Mouse (Mus musculus) MEL (cell line): ENCODE data around the gene Setd5. TPM values are rescaled to one million over a fixed set of nuclear protein-coding genes. Genes with fewer than 3 reads are reported as not detected.

ENCODE experiments used
- DNase-seq: peaks from one replicate; pipeline ENCODE4 v3.0.0; 2011; ENCODE audit warnings: low read depth, low spot score
- H3K27ac ChIP-seq: 2 replicates; pipeline ENCODE4 v1.5.1; 2012; ENCODE audit warnings: low read depth, mild to moderate bottlenecking, control low read depth, low read length, moderate library complexity; ENCODE audit not compliant: control insufficient read depth
- H3K27me3 ChIP-seq, 2 experiments: fragments of 150-350 bp in 1 of 2; sonication (generic) in 1 of 2; 2 replicates each; pipeline ENCODE4 v1.6.1; 2012; ENCODE audit warnings: low read length in 2 of 2, mild to moderate bottlenecking in 2 of 2, improper control_type of control experiment in 1 of 2, moderate library complexity in 1 of 2; ENCODE audit not compliant: insufficient read depth in 2 of 2, control insufficient read depth in 1 of 2
- H3K36me3 ChIP-seq, 2 experiments: 2 replicates each; pipeline ENCODE4 v1.6.1; 2012 to 2014; ENCODE audit warnings: low read length in 2 of 2, improper control_type of control experiment in 1 of 2, inconsistent platforms in 1 of 2, mild to moderate bottlenecking in 1 of 2; ENCODE audit not compliant: insufficient read depth in 2 of 2, control insufficient read depth in 1 of 2
- H3K4me1 ChIP-seq, 2 experiments: fragments of 150-350 bp in 1 of 2; sonication (generic) in 1 of 2; 2 replicates each; pipeline ENCODE4 v1.6.1; 2012; ENCODE audit warnings: low read length in 2 of 2, improper control_type of control experiment in 1 of 2, mild to moderate bottlenecking in 1 of 2; ENCODE audit not compliant: insufficient read depth in 2 of 2, control insufficient read depth in 1 of 2
- H3K4me3 ChIP-seq, 2 experiments: fragments of 150-350 bp in 1 of 2; sonication (generic) in 1 of 2; 2 replicates each; pipeline ENCODE4 v1.5.1; 2012; ENCODE audit warnings: low read depth in 2 of 2, low read length in 2 of 2, mild to moderate bottlenecking in 2 of 2, moderate library complexity in 2 of 2, control low read depth in 1 of 2, improper control_type of control experiment in 1 of 2; ENCODE audit not compliant: control insufficient read depth in 1 of 2, insufficient read depth in 1 of 2
- H3K79me2 ChIP-seq: 2 replicates; pipeline ENCODE4 v1.6.1; 2012; ENCODE audit warnings: mild to moderate bottlenecking, low read length, moderate library complexity; ENCODE audit not compliant: control insufficient read depth, poor library complexity, insufficient read depth
- H3K9ac ChIP-seq: 2 replicates; pipeline ENCODE4 v1.6.1; 2012; ENCODE audit warnings: low read depth, mild to moderate bottlenecking, control low read depth, low read length, moderate library complexity; ENCODE audit not compliant: control insufficient read depth, poor library complexity, severe bottlenecking
- H3K9me3 ChIP-seq: fragments of 150-350 bp; sonication (generic); replicated peaks from 2 replicates; pipeline ENCODE4 v1.6.1; 2012; ENCODE audit warnings: mild to moderate bottlenecking, low read length, improper control_type of control experiment, moderate library complexity; ENCODE audit not compliant: insufficient read depth
- BHLHE40 ChIP-seq: IDR thresholded peaks from 2 replicates; pipeline ENCODE4 v1.6.1; 2012; ENCODE audit warnings: low read depth, mild to moderate bottlenecking, inconsistent platforms, low read length, improper control_type of control experiment, borderline replicate concordance
- EP300 ChIP-seq, 2 experiments: IDR thresholded peaks; 2 replicates each; pipeline ENCODE4 v1.6.1; 2011; ENCODE audit warnings: improper control_type of control experiment in 2 of 2, low read length in 2 of 2, low read depth in 1 of 2, mild to moderate bottlenecking in 1 of 2
- ETS1 ChIP-seq: IDR thresholded peaks from 2 replicates; pipeline ENCODE4 v1.6.1; 2012; ENCODE audit warnings: low read depth, mild to moderate bottlenecking, inconsistent platforms, low read length, improper control_type of control experiment, moderate library complexity
- HCFC1 ChIP-seq: IDR thresholded peaks from 2 replicates; pipeline ENCODE4 v1.6.1; 2012; ENCODE audit warnings: low read depth, mild to moderate bottlenecking, inconsistent platforms, low read length, improper control_type of control experiment, moderate library complexity
- JUND ChIP-seq: IDR thresholded peaks from 2 replicates; pipeline ENCODE4 v1.6.1; 2011; ENCODE audit warnings: low read depth, mild to moderate bottlenecking, improper control_type of control experiment, low read length
- MAFK ChIP-seq: IDR thresholded peaks from 2 replicates; pipeline ENCODE4 v1.6.1; 2011; ENCODE audit warnings: low read depth, mild to moderate bottlenecking, low read length, improper control_type of control experiment, borderline replicate concordance
- MAX ChIP-seq: IDR thresholded peaks from 2 replicates; pipeline ENCODE4 v1.6.1; 2011; ENCODE audit warnings: low read length, improper control_type of control experiment
- MEF2A ChIP-seq: IDR thresholded peaks from 2 replicates; pipeline ENCODE4 v1.6.1; 2014; ENCODE audit warnings: low read depth, mild to moderate bottlenecking, inconsistent platforms, low read length, improper control_type of control experiment; ENCODE audit not compliant: poor library complexity, insufficient replicate concordance, severe bottlenecking; ENCODE audit errors: extremely low read depth
- MYB ChIP-seq: IDR thresholded peaks from 2 replicates; pipeline ENCODE4 v1.6.1; 2011; ENCODE audit warnings: mild to moderate bottlenecking, low read depth, low read length, improper control_type of control experiment
- POLR2AphosphoS2 ChIP-seq: IDR thresholded peaks from 2 replicates; pipeline ENCODE4 v1.6.1; 2011; ENCODE audit warnings: low read length, improper control_type of control experiment
- RCOR1 ChIP-seq: IDR thresholded peaks from 2 replicates; pipeline ENCODE4 v1.6.1; 2012; ENCODE audit warnings: low read depth, mild to moderate bottlenecking, inconsistent platforms, low read length, improper control_type of control experiment
- SIN3A ChIP-seq: IDR thresholded peaks from 2 replicates; pipeline ENCODE4 v1.6.1; 2012; ENCODE audit warnings: low read length, improper control_type of control experiment, inconsistent platforms
- SMC3 ChIP-seq: IDR thresholded peaks from 2 replicates; pipeline ENCODE4 v1.6.1; 2011; ENCODE audit warnings: low read depth, low read length, improper control_type of control experiment
- TBP ChIP-seq: IDR thresholded peaks from 2 replicates; pipeline ENCODE4 v1.8.0; 2011; ENCODE audit warnings: low read depth, low read length, improper control_type of control experiment
- USF1 ChIP-seq: IDR thresholded peaks from 2 replicates; pipeline ENCODE4 v1.6.1; 2014; ENCODE audit warnings: low read depth, mild to moderate bottlenecking, inconsistent platforms, low read length, improper control_type of control experiment, moderate library complexity
- USF2 ChIP-seq, 2 experiments: IDR thresholded peaks; 2 replicates each; pipeline ENCODE4 v1.6.1; 2011 to 2012; ENCODE audit warnings: improper control_type of control experiment in 2 of 2, low read length in 2 of 2, borderline replicate concordance in 1 of 2, inconsistent platforms in 1 of 2, low read depth in 1 of 2, mild to moderate bottlenecking in 1 of 2; ENCODE audit not compliant: insufficient read depth in 1 of 2
- polyA plus RNA-seq, 2 experiments: library from polyadenylated mRNA; stranded (reverse) in 1 of 2; unstranded in 1 of 2; fragments of >175 nt in 1 of 2; fragments of >200 nt in 1 of 2; gene quantifications; 2 replicates each; pipeline versions ENCODE4 v1.2.1 to v1.2.4; 2012; ENCODE audit warnings: low replicate concordance in 2 of 2, low read depth in 1 of 2; ENCODE audit not compliant: insufficient read length in 2 of 2, insufficient read depth in 1 of 2, missing spikeins in 1 of 2
- total RNA-seq: library from RNA; depleted of rRNA; stranded (reverse); fragments of 300-350 nt; gene quantifications from 2 replicates; pipeline ENCODE4 v1.2.3, GENCODE M21; 2012

The Setd5 gene
- total and polyA plus RNA-seq, 3 experiments = 43.5 to 185 (median 80.2) TPM

DNA sequence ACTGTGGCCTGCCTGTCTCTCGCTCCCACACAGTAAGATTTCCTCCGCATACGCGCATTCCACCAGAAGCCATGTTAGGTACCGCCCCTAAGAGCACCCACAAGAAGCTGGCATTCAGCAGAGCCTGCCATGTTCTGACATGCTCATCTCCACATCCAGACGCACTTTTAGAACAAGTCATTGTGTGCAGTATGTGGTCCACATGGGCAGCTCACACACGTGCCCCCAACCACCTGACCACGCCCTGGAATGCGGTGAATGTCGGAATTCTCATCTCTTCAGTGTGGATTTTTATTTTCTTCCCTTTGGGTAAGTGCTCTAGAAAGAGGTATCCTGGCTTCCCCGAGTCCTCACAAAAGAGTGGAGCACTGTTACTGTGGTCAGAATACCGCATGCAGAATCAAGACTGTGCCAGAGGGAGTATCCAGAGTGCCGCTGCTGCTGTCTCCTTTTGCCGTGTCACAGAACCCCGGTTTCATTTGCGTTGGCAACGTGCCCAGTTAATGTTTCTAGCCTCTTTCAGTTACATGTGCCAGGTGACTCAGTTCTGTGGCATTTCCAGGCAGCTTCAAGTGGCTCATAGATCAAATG lies 89.6 kb downstream of the Setd5 start:
- Histone ChIP-seq H3K4me3 (no peak overlapping the region), H3K9ac (no peak overlapping the region), H3K79me2 (no peaks in the 10 kb centered on the region), H3K9me3 (no peaks in the 10 kb centered on the region), H3K4me1 (peaks cover 3 to 11% of the 10 kb centered on the region in 2 experiments; a peak in 3 of 4 replicates), H3K27ac (no peak overlapping the region), H3K36me3 (peaks cover 0 to 3% of the 10 kb centered on the region in 2 experiments; a peak in 2 of 4 replicates), H3K27me3 (no peaks in the 10 kb centered on the region)
- peak; percentile 88 for DNase-seq
- TF ChIP-seq MEF2A = no peak
- TF ChIP-seq SIN3A = 0 out of 2 replicates have a peak, but pooled peaks have one; percentile 27
- TF ChIP-seq USF2 (IDR thresholded peaks at IDR 0.05; ENCODE audit: borderline replicate concordance in 1 of 2, insufficient read depth in 1 of 2, low read depth in 1 of 2, low read length in 2 of 2) = no peak
- TF ChIP-seq MYB = no peak
- TF ChIP-seq MAX = peak; percentile 25; the same call in 1 of the 2 replicates
- 0 out of 2 replicates have a peak, but pooled peaks have one; percentile 35 for TF ChIP-seq ETS1
- peak in 1 of 2 experiments; percentile 25; a peak in 1 of 4 replicates for TF ChIP-seq EP300 (IDR thresholded peaks at IDR 0.05; ENCODE audit: low read depth in 1 of 2, low read length in 2 of 2)
- TF ChIP-seq SMC3 = peak; percentile 25
- TF ChIP-seq POLR2AphosphoS2 = no peak
- no peak for TF ChIP-seq RCOR1
- TF ChIP-seq HCFC1 = no peak
- TF ChIP-seq JUND = no peak
- TF ChIP-seq USF1 = no peak
- TF ChIP-seq BHLHE40 = 0 out of 2 replicates have a peak, but pooled peaks have one; percentile 15

- TF ChIP-seq TBP = no peak
- no peak for TF ChIP-seq MAFK
- no peaks in the 10 kb centered on the region for H3K27me3 ChIP-seq
- H3K79me2 ChIP-seq = no peaks in the 10 kb centered on the region
- no peak overlapping the region for H3K27ac ChIP-seq
- no peak overlapping the region for H3K4me3 ChIP-seq
- H3K9ac ChIP-seq = no peak overlapping the region
- no peak for DNase-seq
- H3K4me1 ChIP-seq = peaks cover 3 to 11% of the 10 kb centered on the region in 2 experiments; a peak in 3 of 4 replicates
- H3K9me3 ChIP-seq = no peaks in the 10 kb centered on the region
- peaks cover 0 to 3% of the 10 kb centered on the region in 2 experiments; a peak in 2 of 4 replicates for H3K36me3 ChIP-seq
Observed at GRCm38 (mm10) chr6:113168316-113168975, 91.3 kb downstream of the Setd5 start.
